Mouse (Mus musculus) heart, adult 11 months (tissue): ENCODE data around the gene Pnrc2.

Experiments
- DNase-seq: peaks from one replicate; pipeline ENCODE4 v3.0.0; 2022

The Pnrc2 gene

GRCm38 (mm10) chr4:135870227-135871023 is 3.2 kb downstream of the Pnrc2 start:
- no peak for DNase-seq

- DNase-seq = peak; percentile 83
These were observed 4.7 kb downstream of the Pnrc2 start for GRCm38 (mm10) chr4:135868996-135869395.

- DNase-seq = peak; percentile 54
These were observed 16.0 kb downstream of the Pnrc2 start for GRCm38 (mm10) chr4:135857597-135858186.

GRCm38 (mm10) chr4:135856223-135857091 is 17.2 kb downstream of the Pnrc2 start:
- DNase-seq = peak; percentile 97

GRCm38 (mm10) chr4:135855536-135856222 is 18.0 kb downstream of the Pnrc2 start, which contains the start of gene Srsf10:
Gene Srsf10, plus strand, starts transcription at chr4:135855747.
- DNase-seq = peak; percentile 100

- DNase-seq = no peak
These were observed 18.6 kb downstream of the Pnrc2 start for GRCm38 (mm10) chr4:135855080-135855479.

GRCm38 (mm10) chr4:135854630-135855029 is 19.0 kb downstream of the Pnrc2 start:
- DNase-seq = peak; percentile 88

GRCm38 (mm10) chr4:135853987-135854546 is 19.6 kb downstream of the Pnrc2 start:
- peak; percentile 73 for DNase-seq

- DNase-seq = no peak
These were observed 21.7 kb downstream of the Pnrc2 start for GRCm38 (mm10) chr4:135851942-135852341.

- DNase-seq = peak; percentile 83
These were observed 23.1 kb downstream of the Pnrc2 start for GRCm38 (mm10) chr4:135850411-135851095.

GRCm38 (mm10) chr4:135847581-135847980 is 26.1 kb downstream of the Pnrc2 start:
- DNase-seq = peak; percentile 94

GRCm38 (mm10) chr4:135844400-135844799 is 29.2 kb downstream of the Pnrc2 start:
- peak; percentile 89 for DNase-seq

GRCm38 (mm10) chr4:135839293-135840011 is 34.2 kb downstream of the Pnrc2 start:
- peak; percentile 92 for DNase-seq

GRCm38 (mm10) chr4:135838925-135839292 is 34.7 kb downstream of the Pnrc2 start:
- DNase-seq = peak; percentile 93

GRCm38 (mm10) chr4:135834124-135834717 is 39.4 kb downstream of the Pnrc2 start:
- DNase-seq = peak; percentile 92

GRCm38 (mm10) chr4:135833301-135834123 is 40.1 kb downstream of the Pnrc2 start:
- DNase-seq = no peak

- DNase-seq = peak; percentile 97
These were observed 41.6 kb downstream of the Pnrc2 start for GRCm38 (mm10) chr4:135832070-135832469.

- DNase-seq = peak; percentile 99
These were observed 45.2 kb downstream of the Pnrc2 start for GRCm38 (mm10) chr4:135828491-135828890.

GRCm38 (mm10) chr4:135824254-135824653 is 49.4 kb downstream of the Pnrc2 start:
- DNase-seq = no peak

GRCm38 (mm10) chr4:135823298-135823697 is 50.4 kb downstream of the Pnrc2 start:
- DNase-seq = no peak
